Mouse (Mus musculus) ES-Bruce4 (cell line): ENCODE measurements around the gene Usp46. TPM values are rescaled to one million over a fixed set of nuclear protein-coding genes. Genes with fewer than 3 reads are reported as not detected.

Source experiments
- H3K27ac ChIP-seq: 2 replicates; pipeline ENCODE4 v1.5.1; 2012; ENCODE audit warnings: low read length, inconsistent platforms; ENCODE audit not compliant: insufficient read depth
- H3K27me3 ChIP-seq: 2 replicates; pipeline ENCODE4 v1.6.1; 2012; ENCODE audit warnings: mild to moderate bottlenecking, low read length, inconsistent platforms; ENCODE audit not compliant: control insufficient read depth, poor library complexity, insufficient read depth, severe bottlenecking
- H3K36me3 ChIP-seq: 2 replicates; pipeline ENCODE4 v1.6.1; 2012; ENCODE audit warnings: inconsistent platforms, mild to moderate bottlenecking, low read length, moderate library complexity; ENCODE audit not compliant: control insufficient read depth, poor library complexity, insufficient read depth, severe bottlenecking
- H3K4me1 ChIP-seq: one replicate; pipeline ENCODE4 v1.8.1; 2011; ENCODE audit warnings: low read length; ENCODE audit not compliant: control insufficient read depth, insufficient read depth
- H3K4me3 ChIP-seq: 2 replicates; pipeline ENCODE4 v1.5.1; 2011; ENCODE audit warnings: low read depth, mild to moderate bottlenecking, low read length
- H3K9ac ChIP-seq: 2 replicates; pipeline ENCODE4 v1.6.1; 2012; ENCODE audit warnings: low read depth, mild to moderate bottlenecking, inconsistent platforms; ENCODE audit not compliant: poor library complexity, severe bottlenecking
- H3K9me3 ChIP-seq: replicated peaks from 2 replicates; pipeline ENCODE4 v1.6.1; 2012; ENCODE audit warnings: mild to moderate bottlenecking, low read length, inconsistent platforms; ENCODE audit not compliant: control insufficient read depth, poor library complexity, insufficient read depth, severe bottlenecking
- CTCF ChIP-seq: IDR thresholded peaks from one replicate; pipeline ENCODE4 v1.8.1; 2011; ENCODE audit warnings: low read depth, low read length
- EP300 ChIP-seq: IDR thresholded peaks from 2 replicates; pipeline ENCODE4 v1.6.1; 2011; ENCODE audit warnings: low read depth, low read length; ENCODE audit not compliant: insufficient read depth
- POLR2A ChIP-seq: IDR thresholded peaks from one replicate; pipeline ENCODE4 v1.8.1; 2011; ENCODE audit warnings: low read length; ENCODE audit not compliant: insufficient read depth
- polyA plus RNA-seq: library from polyadenylated mRNA; stranded (reverse); fragments of >200 nt; gene quantifications from 2 replicates; pipeline ENCODE4 v1.2.4, GENCODE M21; 2011; ENCODE audit warnings: low read depth; ENCODE audit not compliant: missing spikeins, insufficient read depth, insufficient read length

The Usp46 gene
- polyA plus RNA-seq, 1 experiment, result 52.4 TPM

- Histone ChIP-seq H3K4me3 (no peak overlapping the region), H3K27me3 (no peaks in the 10 kb centered on the region), H3K9me3 (no peaks in the 10 kb centered on the region), H3K9ac (no peak overlapping the region), H3K4me1 (no peaks in the 10 kb centered on the region), H3K27ac (no peak overlapping the region), H3K36me3 (no peaks in the 10 kb centered on the region)
- TF ChIP-seq CTCF, result no peak
- TF ChIP-seq EP300, result no peak
- TF ChIP-seq POLR2A, result no peak
Observed at GRCm38 (mm10) chr5:74052171-74052909, 15.9 kb downstream of the Usp46 start.

GRCm38 (mm10) chr5:74051394-74052170 lies 16.6 kb downstream of the Usp46 start:
- no peak overlapping the region for H3K27ac ChIP-seq
- no peaks in the 10 kb centered on the region for H3K36me3 ChIP-seq
- TF ChIP-seq EP300 (no peak), CTCF (no peak), POLR2A (no peak)
- H3K4me1 ChIP-seq, result no peaks in the 10 kb centered on the region
- no peak overlapping the region for H3K9ac ChIP-seq
- H3K9me3 ChIP-seq, result no peaks in the 10 kb centered on the region
- no peak overlapping the region for H3K4me3 ChIP-seq
- no peaks in the 10 kb centered on the region for H3K27me3 ChIP-seq

- no peaks in the 10 kb centered on the region for H3K4me1 ChIP-seq
- no peaks in the 10 kb centered on the region for H3K36me3 ChIP-seq
- TF ChIP-seq POLR2A, result no peak
- no peak for TF ChIP-seq EP300
- no peak for TF ChIP-seq CTCF
- H3K4me3 ChIP-seq, result no peak overlapping the region
- no peaks in the 10 kb centered on the region for H3K27me3 ChIP-seq
- no peak overlapping the region for H3K27ac ChIP-seq
- H3K9me3 ChIP-seq, result no peaks in the 10 kb centered on the region
- no peak overlapping the region for H3K9ac ChIP-seq
Observed at GRCm38 (mm10) chr5:74050903-74051302, 17.3 kb downstream of the Usp46 start.

- Histone ChIP-seq H3K9me3 (no peaks in the 10 kb centered on the region), H3K27ac (no peak overlapping the region), H3K9ac (no peak overlapping the region), H3K4me1 (no peaks in the 10 kb centered on the region), H3K4me3 (no peak overlapping the region), H3K27me3 (no peaks in the 10 kb centered on the region), H3K36me3 (no peaks in the 10 kb centered on the region)
- no peak for TF ChIP-seq EP300
- no peak for TF ChIP-seq POLR2A
- no peak for TF ChIP-seq CTCF
Observed at GRCm38 (mm10) chr5:74048846-74049495, 19.3 kb downstream of the Usp46 start.

- Histone ChIP-seq H3K4me3 (no peak overlapping the region), H3K9me3 (no peaks in the 10 kb centered on the region), H3K36me3 (no peaks in the 10 kb centered on the region), H3K27ac (no peak overlapping the region), H3K27me3 (no peaks in the 10 kb centered on the region), H3K9ac (no peak overlapping the region), H3K4me1 (no peaks in the 10 kb centered on the region)
- no peak for TF ChIP-seq POLR2A
- no peak for TF ChIP-seq CTCF
- TF ChIP-seq EP300, result no peak
Observed at GRCm38 (mm10) chr5:74044591-74044990, 23.6 kb downstream of the Usp46 start.
